ENCODE assay signal across 9 mouse cellular contexts in the genomic region with DNA sequence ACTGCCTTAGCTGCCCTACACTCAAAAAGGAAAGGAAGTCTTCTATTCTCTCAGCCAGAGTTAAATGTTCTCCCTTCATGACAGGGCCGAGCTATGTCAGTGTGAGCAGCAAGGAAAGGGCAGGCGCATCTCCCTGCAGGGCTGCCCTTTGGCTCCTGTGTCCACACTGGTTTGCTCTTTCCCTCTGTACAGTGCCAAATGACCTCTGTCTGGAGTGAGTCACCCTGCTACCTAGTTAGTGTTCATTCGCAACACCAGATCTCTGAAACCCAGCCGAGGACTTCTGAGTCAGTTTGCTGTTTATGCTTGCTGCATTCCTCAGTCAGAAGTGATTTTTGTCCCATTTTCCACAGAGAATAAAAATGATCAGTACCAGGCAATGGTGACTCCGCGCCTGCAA.
DNase-seq lines count a peak whose midpoint lies in the region; ATAC-seq and TF ChIP-seq lines count a peak whose summit lies in the region.
"Had no signal": no experiment of that assay in that cellular context is flagged by ENCODE, and none has a peak within 500 bp of the region (broad histone marks: within the 10 kb centered on the region; RNA-seq: fewer than 3 reads in every experiment).

No protein-coding gene starts in this region.

- H3K79me3 ChIP-seq in C2C12 (ENCODE audit: low read depth) = no peaks in the 10 kb centered on the region

- H3K36me3 ChIP-seq in C2C12 (ENCODE audit: control insufficient read depth, insufficient read depth) = no peaks in the 10 kb centered on the region
- H3K36me3 ChIP-seq in liver, embryonic 14.5 days (replicated peaks; ENCODE audit: control insufficient read depth, insufficient read depth, low read depth) = no peaks in the 10 kb centered on the region

- H3K27ac ChIP-seq in liver, embryonic 14.5 days = no peak overlapping the region
- H3K27ac ChIP-seq: limb, embryonic 12.5 days had no signal

- H3K4me1 ChIP-seq in liver, embryonic 14.5 days (replicated peaks; ENCODE audit: control insufficient read depth in 2 of 2, insufficient read depth in 2 of 2, low read length in 1 of 2) = no peaks in the 10 kb centered on the region

- peak; percentile 70 for ATAC-seq in liver, embryonic 14.5 days (ENCODE audit: insufficient read depth)

- no peaks in the 10 kb centered on the region for H3K9me3 ChIP-seq in liver, embryonic 14.5 days (ENCODE audit: control insufficient read depth, low read length)
- H3K9me3 ChIP-seq: limb, embryonic 12.5 days had no signal

- no peak overlapping the region for H3K9ac ChIP-seq in liver, embryonic 14.5 days (replicated peaks)
- H3K9ac ChIP-seq: limb, embryonic 12.5 days had no signal

- H3K27me3 ChIP-seq in C2C12 (ENCODE audit: control insufficient read depth, insufficient read depth, insufficient read length) = no peaks in the 10 kb centered on the region
- H3K27me3 ChIP-seq in liver, embryonic 14.5 days (ENCODE audit: control insufficient read depth, insufficient read depth, low read length) = no peaks in the 10 kb centered on the region
- H3K27me3 ChIP-seq: limb, embryonic 12.5 days had no signal

- no peak overlapping the region for H3ac ChIP-seq in C2C12 (ENCODE audit: control insufficient read depth, insufficient read length, low read depth)

- 62% methylated on average over 6 of the region's 6 CpGs for WGBS in liver, embryonic 14.5 days (ENCODE audit: insufficient replicate concordance)

- H3K4me2 ChIP-seq in liver, embryonic 14.5 days (ENCODE audit: low read depth) = no peak overlapping the region
- H3K4me2 ChIP-seq: limb, embryonic 12.5 days had no signal

- DNase-seq in embryo, embryonic 10 days (ENCODE audit: low spot score) = peak; percentile 46
- no peak for DNase-seq in embryo, embryonic 11 days
- peak; percentile 13 for DNase-seq in gastrocnemius, postnatal 10 days
- peak; percentile 3 to 11 (median 9) for DNase-seq in liver, embryonic 14.5 days (ENCODE audit: low read depth in 3 of 3, low spot score in 3 of 3)
- DNase-seq in thymus, adult 18-20 months = no peak
- DNase-seq in frontal cortex, postnatal 10 days (ENCODE audit: low spot score in 2 of 2) = no peak
- no peak for DNase-seq in thymus, postnatal 4 days

- H3K79me2 ChIP-seq in C2C12 (ENCODE audit: control insufficient read depth, insufficient read depth) = no peaks in the 10 kb centered on the region

- no peak overlapping the region for H3K4me3 ChIP-seq in C2C12 (ENCODE audit: insufficient read depth, poor library complexity, severe bottlenecking)
- H3K4me3 ChIP-seq in liver, embryonic 14.5 days (ENCODE audit: insufficient read depth in 1 of 2, low read depth in 2 of 2, low read length in 2 of 2) = no peak overlapping the region
- H3K4me3 ChIP-seq: limb, embryonic 12.5 days had no signal

- TF ChIP-seq CTCF in C2C12 (IDR thresholded peaks at IDR 0.05; ENCODE audit: control insufficient read depth, insufficient read depth, insufficient read length) = no peak
- TF ChIP-seq CTCF in liver, embryonic 14.5 days (IDR thresholded peaks at IDR 0.05; ENCODE audit: low read depth) = no peak

- TF ChIP-seq EP300 in liver, embryonic 14.5 days (IDR thresholded peaks at IDR 0.05; ENCODE audit: low read depth) = no peak

TF ChIP-seq in C2C12, 6 proteins besides CTCF, POLR2A, EP300 and RAD21:
- TF ChIP-seq MYOG (IDR thresholded peaks at IDR 0.05; ENCODE audit: control insufficient read depth, extremely low read depth, insufficient read length) (no peak), CEBPB (IDR thresholded peaks at IDR 0.05; ENCODE audit: low read depth) (peak; percentile 9), FOSL1 (IDR thresholded peaks at IDR 0.05; ENCODE audit: insufficient read depth, low read length, poor library complexity, severe bottlenecking) (peak; percentile 19)

Comparison
In these comparisons a context has a peak if more than half of its experiments do, and no peak if none do; other contexts are left out.
1. DNase-seq: peak in embryo, embryonic 10 days (single experiment), gastrocnemius, postnatal 10 days (single experiment) and liver, embryonic 14.5 days (3 of 3); none in embryo, embryonic 11 days (single experiment), thymus, adult 18-20 months (0 of 2), frontal cortex, postnatal 10 days (0 of 2) and thymus, postnatal 4 days (single experiment).